Mouse (Mus musculus): ENCODE measurements around the gene Prps1. TPM values are rescaled to one million over a fixed set of nuclear protein-coding genes. Genes with fewer than 3 reads are reported as not detected.

Gene Prps1
- total and polyA plus RNA-seq, 3 experiments, result 6.1 to 73.7 (median 47.7) TPM

GRCm38 (mm10) chrX:140430506-140430905, 25.9 kb upstream of the Prps1 start:
- Histone ChIP-seq H3K4me1 (ENCODE audit: insufficient read depth, low read depth, low read length) (no peaks in the 10 kb centered on the region), H3K27me3 (ENCODE audit: insufficient read depth, low read length) (peaks cover 14% of the 10 kb centered on the region; the same call in 1 of the 2 replicates), H3K36me3 (replicated peaks) (no peaks in the 10 kb centered on the region), H3K4me3 (ENCODE audit: low read depth, low read length) (no peak overlapping the region), H3K9me3 (replicated peaks) (no peaks in the 10 kb centered on the region)
- DNase-seq (ENCODE audit: low spot score), result no peak
- TF ChIP-seq GATA1 (IDR thresholded peaks at IDR 0.05; ENCODE audit: borderline replicate concordance, low read length) (no peak), GATA2 (IDR thresholded peaks at IDR 0.05; ENCODE audit: borderline replicate concordance, low read depth, low read length) (no peak), POLR2AphosphoS5 (IDR thresholded peaks at IDR 0.05; ENCODE audit: insufficient replicate concordance, low read depth, low read length) (no peak), TAL1 (conservative IDR thresholded peaks at IDR 0.05; ENCODE audit: low read depth, low read length) (no peak), CTCF (IDR thresholded peaks at IDR 0.05; ENCODE audit: low read depth, low read length) (no peak)
- ATAC-seq (ENCODE audit: extremely low read depth, insufficient number of reproducible peaks, low FRiP score, poor library complexity, severe bottlenecking), result no peak

- Histone ChIP-seq H3K36me3 (replicated peaks) (no peaks in the 10 kb centered on the region), H3K4me1 (ENCODE audit: insufficient read depth, low read depth, low read length) (no peaks in the 10 kb centered on the region), H3K4me3 (ENCODE audit: low read depth, low read length) (no peak overlapping the region), H3K9me3 (replicated peaks) (no peaks in the 10 kb centered on the region), H3K27me3 (ENCODE audit: insufficient read depth, low read length) (peaks cover 14% of the 10 kb centered on the region; the same call in 1 of the 2 replicates)
- DNase-seq (ENCODE audit: low spot score), result no peak
- no peak for ATAC-seq (ENCODE audit: extremely low read depth, insufficient number of reproducible peaks, low FRiP score, poor library complexity, severe bottlenecking)
- no peak for TF ChIP-seq POLR2AphosphoS5 (IDR thresholded peaks at IDR 0.05; ENCODE audit: insufficient replicate concordance, low read depth, low read length)
- no peak for TF ChIP-seq GATA1 (IDR thresholded peaks at IDR 0.05; ENCODE audit: borderline replicate concordance, low read length)
- TF ChIP-seq CTCF (IDR thresholded peaks at IDR 0.05; ENCODE audit: low read depth, low read length), result no peak
Observed at GRCm38 (mm10) chrX:140431981-140432380, 24.4 kb upstream of the Prps1 start.

GRCm38 (mm10) chrX:140432786-140433185, 23.6 kb upstream of the Prps1 start:
- H3K27me3 ChIP-seq (ENCODE audit: insufficient read depth, low read length), result peaks cover 14% of the 10 kb centered on the region; the same call in 1 of the 2 replicates
- H3K4me1 ChIP-seq (ENCODE audit: insufficient read depth, low read depth, low read length), result no peaks in the 10 kb centered on the region
- H3K4me3 ChIP-seq (ENCODE audit: low read depth, low read length), result no peak overlapping the region
- no peaks in the 10 kb centered on the region for H3K9me3 ChIP-seq (replicated peaks)
- DNase-seq (ENCODE audit: low spot score) (no peak), ATAC-seq (ENCODE audit: extremely low read depth, insufficient number of reproducible peaks, low FRiP score, poor library complexity, severe bottlenecking) (no peak)
- TF ChIP-seq GATA2 (IDR thresholded peaks at IDR 0.05; ENCODE audit: borderline replicate concordance, low read depth, low read length), result no peak
- no peak for TF ChIP-seq CTCF (IDR thresholded peaks at IDR 0.05; ENCODE audit: low read depth, low read length)
- no peak for TF ChIP-seq GATA1 (IDR thresholded peaks at IDR 0.05; ENCODE audit: borderline replicate concordance, low read length)
- TF ChIP-seq TAL1 (conservative IDR thresholded peaks at IDR 0.05; ENCODE audit: low read depth, low read length), result no peak
- no peak for TF ChIP-seq POLR2AphosphoS5 (IDR thresholded peaks at IDR 0.05; ENCODE audit: insufficient replicate concordance, low read depth, low read length)
- no peaks in the 10 kb centered on the region for H3K36me3 ChIP-seq (replicated peaks)

- H3K27me3 ChIP-seq (ENCODE audit: insufficient read depth, low read length), result peaks cover 8% of the 10 kb centered on the region; the same call in 1 of the 2 replicates
- ATAC-seq (ENCODE audit: extremely low read depth, insufficient number of reproducible peaks, low FRiP score, poor library complexity, severe bottlenecking) (no peak), DNase-seq (ENCODE audit: low spot score) (no peak)
- H3K9me3 ChIP-seq (replicated peaks), result no peaks in the 10 kb centered on the region
- TF ChIP-seq GATA2 (IDR thresholded peaks at IDR 0.05; ENCODE audit: borderline replicate concordance, low read depth, low read length) (no peak), CTCF (IDR thresholded peaks at IDR 0.05; ENCODE audit: low read depth, low read length) (no peak), GATA1 (IDR thresholded peaks at IDR 0.05; ENCODE audit: borderline replicate concordance, low read length) (no peak), POLR2AphosphoS5 (IDR thresholded peaks at IDR 0.05; ENCODE audit: insufficient replicate concordance, low read depth, low read length) (no peak), TAL1 (conservative IDR thresholded peaks at IDR 0.05; ENCODE audit: low read depth, low read length) (no peak)
- H3K4me3 ChIP-seq (ENCODE audit: low read depth, low read length), result no peak overlapping the region
- H3K4me1 ChIP-seq (ENCODE audit: insufficient read depth, low read depth, low read length), result no peaks in the 10 kb centered on the region
- no peaks in the 10 kb centered on the region for H3K36me3 ChIP-seq (replicated peaks)
Observed at GRCm38 (mm10) chrX:140437906-140438305, 18.5 kb upstream of the Prps1 start.

- Histone ChIP-seq H3K27me3 (ENCODE audit: insufficient read depth, low read length) (peaks cover 10% of the 10 kb centered on the region), H3K36me3 (replicated peaks) (no peaks in the 10 kb centered on the region), H3K9me3 (replicated peaks) (no peaks in the 10 kb centered on the region), H3K4me1 (ENCODE audit: insufficient read depth, low read depth, low read length) (no peaks in the 10 kb centered on the region), H3K4me3 (ENCODE audit: low read depth, low read length) (no peak overlapping the region)
- ATAC-seq (ENCODE audit: extremely low read depth, insufficient number of reproducible peaks, low FRiP score, poor library complexity, severe bottlenecking) (no peak), DNase-seq (ENCODE audit: low spot score) (no peak)
- TF ChIP-seq TAL1 (conservative IDR thresholded peaks at IDR 0.05; ENCODE audit: low read depth, low read length) (no peak), GATA1 (IDR thresholded peaks at IDR 0.05; ENCODE audit: borderline replicate concordance, low read length) (no peak), GATA2 (IDR thresholded peaks at IDR 0.05; ENCODE audit: borderline replicate concordance, low read depth, low read length) (no peak), POLR2AphosphoS5 (IDR thresholded peaks at IDR 0.05; ENCODE audit: insufficient replicate concordance, low read depth, low read length) (no peak), CTCF (IDR thresholded peaks at IDR 0.05; ENCODE audit: low read depth, low read length) (no peak)
Observed at GRCm38 (mm10) chrX:140445551-140445950, 10.9 kb upstream of the Prps1 start.

- TF ChIP-seq POLR2AphosphoS5 (IDR thresholded peaks at IDR 0.05; ENCODE audit: insufficient replicate concordance, low read depth, low read length), result no peak
- no peak for TF ChIP-seq CTCF (IDR thresholded peaks at IDR 0.05; ENCODE audit: low read depth, low read length)
- no peak for TF ChIP-seq TAL1 (conservative IDR thresholded peaks at IDR 0.05; ENCODE audit: low read depth, low read length)
- no peak for TF ChIP-seq GATA1 (IDR thresholded peaks at IDR 0.05; ENCODE audit: borderline replicate concordance, low read length)
- TF ChIP-seq GATA2 (IDR thresholded peaks at IDR 0.05; ENCODE audit: borderline replicate concordance, low read depth, low read length), result no peak
- Histone ChIP-seq H3K4me1 (ENCODE audit: insufficient read depth, low read depth, low read length) (no peaks in the 10 kb centered on the region), H3K36me3 (replicated peaks) (no peaks in the 10 kb centered on the region), H3K4me3 (ENCODE audit: low read depth, low read length) (no peak overlapping the region), H3K27me3 (ENCODE audit: insufficient read depth, low read length) (peaks cover 6% of the 10 kb centered on the region; the same call in 1 of the 2 replicates), H3K9me3 (replicated peaks) (no peaks in the 10 kb centered on the region)
- no peak for ATAC-seq (ENCODE audit: extremely low read depth, insufficient number of reproducible peaks, low FRiP score, poor library complexity, severe bottlenecking)
- no peak for DNase-seq (ENCODE audit: low spot score)
Observed at GRCm38 (mm10) chrX:140450071-140450470, 6.3 kb upstream of the Prps1 start.

All from G1E (cell line).